Comparison of ENCODE assay signal across 33 mouse cellular contexts in the genomic region with DNA sequence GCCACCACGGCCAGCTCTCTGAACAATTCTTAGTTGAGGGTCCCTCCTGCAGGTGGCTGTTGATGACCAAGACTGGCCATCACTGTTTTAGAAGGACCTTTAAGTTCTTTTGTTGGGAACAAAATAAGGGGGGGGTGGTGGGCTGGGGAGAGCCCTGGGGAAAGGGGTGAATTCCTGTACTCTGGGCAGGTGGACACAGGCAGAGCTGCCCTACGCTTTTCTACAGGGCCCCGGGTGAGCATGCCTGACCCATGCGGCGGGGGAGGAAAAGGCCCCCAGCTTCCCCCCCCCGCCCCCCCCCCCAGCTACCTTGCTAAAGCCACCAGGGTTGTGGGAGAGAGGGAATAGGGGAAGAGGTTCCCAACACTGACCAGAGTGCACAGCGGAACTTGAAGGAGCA. TPM values are rescaled to one million over a fixed set of nuclear protein-coding genes. Genes with fewer than 3 reads are reported as not detected.
"Had no signal": no experiment of that assay in that cellular context is flagged by ENCODE, and none has a peak within 500 bp of the region (broad histone marks: within the 10 kb centered on the region; RNA-seq: fewer than 3 reads in every experiment).

No protein-coding gene starts in this region.

- H3K9ac ChIP-seq: kidney, embryonic 15.5 days; liver, embryonic 13.5 days; midbrain, embryonic 12.5 days; neural tube, embryonic 15.5 days had no signal

- H3K9me3 ChIP-seq: kidney, embryonic 15.5 days; liver, embryonic 13.5 days; megakaryocyte, embryonic 14.5 days; midbrain, embryonic 12.5 days; neural tube, embryonic 15.5 days had no signal

- H3K27me3 ChIP-seq: kidney, embryonic 15.5 days; liver, embryonic 13.5 days; megakaryocyte, embryonic 14.5 days; midbrain, embryonic 12.5 days; neural tube, embryonic 15.5 days had no signal

- H3K4me3 ChIP-seq: kidney, embryonic 15.5 days; left cerebral cortex, adult 2 months; liver, embryonic 13.5 days; megakaryocyte, embryonic 14.5 days; midbrain, embryonic 12.5 days; myocyte; neural tube, embryonic 15.5 days had no signal

- H3K27ac ChIP-seq: kidney, embryonic 15.5 days; left cerebral cortex, adult 2 months; liver, embryonic 13.5 days; midbrain, embryonic 12.5 days; neural tube, embryonic 15.5 days; stomach, postnatal 0 days had no signal

- H3K4me1 ChIP-seq: kidney, embryonic 15.5 days; liver, embryonic 13.5 days; megakaryocyte, embryonic 14.5 days; midbrain, embryonic 12.5 days; neural tube, embryonic 15.5 days had no signal

- ATAC-seq: lung, postnatal 0 days had no signal

- DNase-seq: kidney, adult 11 months; kidney, adult 8-10 months; kidney, postnatal 10 days; kidney, postnatal 36 days; layer of hippocampus, postnatal 36 days; liver, embryonic 13.5 days; lung, adult 2 months; lung, postnatal 36 days; right cerebral cortex, adult 18-20 months; right cerebral cortex, postnatal 14 days; right cerebral cortex, postnatal 4 days; thymus, adult 2 months; thymus, postnatal 14 days; thymus, postnatal 4 days had no signal

- H3K4me2 ChIP-seq: kidney, embryonic 15.5 days; liver, embryonic 13.5 days; midbrain, embryonic 12.5 days; neural tube, embryonic 15.5 days had no signal

RNA-seq across cellular contexts. Expression of a gene that starts 39.4 kb away (rescaled TPM):
- total RNA-seq: layer of hippocampus, adult 8-10 months; layer of hippocampus, postnatal 10 days; layer of hippocampus, postnatal 36 days; left cerebral cortex, adult 2 months; left cerebral cortex, postnatal 10 days; left cerebral cortex, postnatal 36 days; liver, adult 2 months; monocyte, adult 5-6 weeks had no signal
- polyA plus RNA-seq: kidney, embryonic 15.5 days; limb, embryonic 11.5 days; limb, embryonic 14.5 days; liver, adult 2 months; liver, embryonic 13.5 days; liver, embryonic 16.5 days; lung, adult 2 months; midbrain, embryonic 12.5 days; myocyte; neural tube, embryonic 11.5 days; neural tube, embryonic 15.5 days; stomach, embryonic 14.5 days; stomach, postnatal 0 days; thymus, adult 2 months had no signal
